Mouse (Mus musculus) cortical plate, adult 2 months (tissue): Measurements from ENCODE around the gene Fbxo44. TPM values are rescaled to one million over a fixed set of nuclear protein-coding genes. Genes with fewer than 3 reads are reported as not detected.
A peak's percentile ranks its signal among the peaks of the same experiment; 100 is the strongest.

Experiments
- H3K27ac ChIP-seq: fragments of 200-500 bp; 2 replicates; pipeline ENCODE4 v1.5.1; 2012; ENCODE audit warnings: low read length, control low read depth, inconsistent platforms; ENCODE audit not compliant: insufficient read depth
- H3K4me1 ChIP-seq: fragments of 200-500 bp; 2 replicates; pipeline ENCODE4 v1.6.1; 2011; ENCODE audit warnings: low read length; ENCODE audit not compliant: control insufficient read depth, insufficient read depth
- H3K4me3 ChIP-seq: fragments of 200-500 bp; 2 replicates; pipeline ENCODE4 v1.5.1; 2011; ENCODE audit warnings: mild to moderate bottlenecking, low read length, control low read depth; ENCODE audit not compliant: insufficient read depth
- CTCF ChIP-seq: fragments of 200-500 bp; IDR thresholded peaks from 2 replicates; pipeline ENCODE4 v1.5.1; 2011; ENCODE audit warnings: mild to moderate bottlenecking, control low read depth, low read length; ENCODE audit not compliant: insufficient read depth; ENCODE audit errors: extremely low read depth
- POLR2A ChIP-seq: fragments of 200-500 bp; IDR thresholded peaks from 2 replicates; pipeline ENCODE4 v1.6.1; 2011; ENCODE audit warnings: mild to moderate bottlenecking, low read length, control low read depth; ENCODE audit not compliant: insufficient read depth; ENCODE audit errors: extremely low read depth
- polyA plus RNA-seq: library from polyadenylated mRNA; depleted of rRNA; stranded (reverse); fragments of >200 nt; gene quantifications from 2 replicates; pipeline ENCODE4 v1.2.3, GENCODE M21; 2012

Gene Fbxo44
- polyA plus RNA-seq, 1 experiment, result 238 TPM

DNA sequence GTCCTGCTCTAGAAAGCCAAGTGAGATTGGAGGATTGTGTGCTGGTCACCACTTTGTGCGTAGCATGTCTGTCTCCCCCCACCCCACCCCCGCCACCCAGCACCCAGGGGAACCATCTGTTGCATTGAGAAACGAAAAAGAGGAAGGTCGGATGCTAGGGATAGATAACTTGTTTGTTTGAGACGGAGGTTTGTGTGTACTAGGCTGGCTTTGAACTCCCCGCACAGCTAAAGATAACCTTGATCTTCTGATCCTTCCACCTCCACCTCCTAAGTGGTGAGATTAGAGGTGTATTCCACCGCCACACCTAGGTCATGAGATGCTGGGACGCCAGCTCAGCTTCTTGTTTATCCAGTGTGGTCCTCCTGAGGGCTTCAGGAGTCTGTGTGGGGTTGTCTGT, 25.3 kb downstream of the Fbxo44 start:
- no peak overlapping the region for H3K27ac ChIP-seq
- TF ChIP-seq CTCF (no peak), POLR2A (no peak)
- no peaks in the 10 kb centered on the region for H3K4me1 ChIP-seq
- H3K4me3 ChIP-seq, result no peak overlapping the region

DNA sequence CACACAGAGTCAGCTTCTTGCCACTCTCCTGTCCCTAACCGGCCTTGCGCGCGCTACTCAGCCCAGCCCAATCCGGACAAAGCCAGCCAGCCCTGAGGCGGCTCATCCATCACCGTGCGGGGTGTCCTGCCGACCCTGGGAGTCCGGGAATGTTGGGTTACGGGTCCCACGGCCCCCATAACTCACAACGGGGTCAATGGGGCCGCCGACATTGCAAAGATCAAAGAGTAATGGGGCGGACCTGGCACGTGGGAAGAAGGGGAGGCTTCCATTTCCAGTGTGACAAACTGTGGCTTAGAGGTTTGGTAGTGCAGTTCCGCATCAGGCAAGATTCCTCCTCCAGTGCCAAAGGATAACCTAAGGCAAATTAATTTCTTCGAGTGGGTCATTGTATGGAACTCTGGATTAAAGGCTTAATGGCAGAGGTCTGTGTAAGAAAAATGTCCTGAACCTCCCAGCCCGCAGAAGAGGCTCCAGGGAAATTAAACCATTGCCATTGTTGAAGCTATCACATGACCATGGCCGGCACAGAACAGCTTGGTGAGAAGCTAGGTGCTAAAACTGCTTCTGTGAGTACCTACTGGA, 28.7 kb downstream of the Fbxo44 start:
- Histone ChIP-seq H3K4me3 (peak overlapping the region; percentile 31; the same call in 1 of the 2 replicates), H3K4me1 (no peaks in the 10 kb centered on the region), H3K27ac (no peak overlapping the region)
- TF ChIP-seq POLR2A, result no peak
- TF ChIP-seq CTCF, result no peak

DNA sequence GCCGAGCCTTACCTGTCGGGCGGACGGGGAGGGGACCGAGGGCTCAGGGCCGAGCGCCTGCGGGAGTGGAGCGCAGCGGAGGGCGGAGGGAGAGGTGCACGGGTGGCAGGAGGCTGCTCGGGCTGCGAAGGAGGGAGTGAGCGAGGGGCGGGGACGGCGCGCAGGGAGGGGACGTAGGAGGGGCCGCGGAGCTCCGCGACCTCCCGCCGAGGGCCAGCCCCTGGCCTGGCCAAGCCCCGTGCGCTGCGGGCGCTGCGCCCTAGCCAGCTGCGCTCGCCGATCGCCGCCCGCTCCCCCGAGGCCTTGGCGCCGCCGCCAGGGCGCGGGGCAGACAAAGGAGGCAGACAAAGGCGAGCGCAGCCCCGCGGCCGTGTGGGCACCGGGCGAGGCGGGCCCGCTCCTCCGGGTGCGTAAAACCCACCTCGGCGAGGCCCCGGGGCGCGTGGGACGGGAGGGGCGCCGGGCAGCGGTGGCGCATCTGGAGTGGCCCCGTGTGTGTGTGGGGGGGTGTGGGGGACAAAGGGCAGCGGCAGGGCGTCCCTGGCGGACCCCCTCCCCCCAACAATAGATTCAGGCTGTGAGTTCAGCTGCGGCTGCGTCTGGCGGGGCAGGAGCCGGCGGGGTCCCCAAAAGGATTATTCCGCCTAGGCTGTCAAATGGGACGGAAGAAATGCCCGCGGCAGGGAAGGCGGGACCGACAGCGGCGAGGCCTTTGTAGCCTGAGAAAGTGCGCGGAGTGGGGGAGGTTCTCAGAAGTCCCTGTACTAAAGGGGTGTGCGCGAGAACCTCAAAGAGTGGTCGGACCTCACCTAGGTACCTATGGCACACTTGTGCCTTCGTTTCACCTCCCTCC, 29.5 kb downstream of the Fbxo44 start, which contains the start of gene Draxin:
Draxin (minus strand) TSS at position 138 of the 853 bp plus-strand sequence.
- no peaks in the 10 kb centered on the region for H3K4me1 ChIP-seq
- H3K27ac ChIP-seq, result no peak within 1 kb of the TSS
- TF ChIP-seq POLR2A (no peak), CTCF (no peak)
- peak within 1 kb of the TSS; percentile 31 for H3K4me3 ChIP-seq

DNA sequence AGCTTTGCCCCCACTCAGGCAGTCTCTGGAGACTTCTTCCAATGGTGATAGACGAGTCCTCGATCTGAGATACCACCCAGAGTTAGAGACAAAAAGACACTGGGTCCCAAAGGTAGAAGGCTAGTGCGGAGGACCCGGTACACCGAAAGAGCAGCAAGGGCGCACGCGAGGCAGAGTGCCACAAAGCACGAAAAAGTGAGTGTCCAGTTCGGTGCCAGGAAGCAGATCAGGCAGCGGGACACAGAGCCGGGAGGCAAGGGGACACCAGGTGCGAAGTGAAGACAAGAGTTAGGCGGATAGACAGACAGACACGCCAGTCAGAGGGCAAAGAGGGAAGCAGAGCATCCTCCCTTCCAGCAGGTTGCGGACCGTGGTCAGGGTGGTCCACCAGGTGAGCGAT, 30.1 kb downstream of the Fbxo44 start, which contains the start of gene Mad2l2:
Mad2l2 (plus strand) TSS at position 252 of the 400 bp plus-strand sequence.
- Histone ChIP-seq H3K4me3 (peak within 1 kb of the TSS; percentile 31), H3K27ac (no peak within 1 kb of the TSS), H3K4me1 (no peaks in the 10 kb centered on the region)
- TF ChIP-seq CTCF, result no peak
- no peak for TF ChIP-seq POLR2A

DNA sequence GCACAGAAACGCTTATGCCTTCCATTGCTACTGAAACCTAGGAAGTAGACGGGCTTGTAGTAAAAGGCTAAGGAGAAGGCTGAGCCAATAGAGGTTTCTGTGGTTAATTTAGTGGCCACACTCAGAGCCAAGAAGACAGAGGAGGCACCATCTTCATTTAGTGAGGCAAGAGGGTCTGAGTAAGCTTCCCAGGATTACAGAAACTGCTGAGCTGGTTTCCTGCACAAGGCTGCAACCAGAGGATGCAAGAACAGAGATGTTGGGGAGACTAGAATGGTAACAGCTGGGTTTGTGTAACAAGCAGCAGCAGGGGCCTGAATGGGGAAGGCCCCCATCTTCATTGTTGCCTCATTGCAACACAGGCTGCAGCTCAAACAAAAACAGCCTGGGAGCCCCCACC, 31.6 kb downstream of the Fbxo44 start:
- TF ChIP-seq CTCF, result no peak
- TF ChIP-seq POLR2A, result no peak
- Histone ChIP-seq H3K4me3 (no peak overlapping the region), H3K27ac (no peak overlapping the region), H3K4me1 (no peaks in the 10 kb centered on the region)

DNA sequence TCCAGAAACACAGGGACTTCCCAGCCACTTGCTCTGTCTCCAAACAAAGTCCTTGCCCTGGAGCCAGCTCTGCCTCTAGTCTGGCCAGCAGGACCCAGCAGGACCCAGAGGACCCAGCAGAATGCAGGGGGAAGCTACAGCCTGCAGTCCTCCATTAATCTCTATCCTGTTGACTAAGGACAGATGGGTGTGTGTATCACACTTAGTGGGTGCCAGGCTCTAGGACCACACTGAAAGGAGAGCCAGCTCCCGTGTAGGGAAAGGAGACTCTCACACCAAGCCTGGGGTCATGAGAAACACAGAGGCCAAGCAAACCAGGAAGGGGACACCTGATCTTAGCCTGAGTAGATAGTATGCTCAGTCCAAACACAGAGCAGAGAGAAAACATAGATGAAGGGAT, 32.0 kb downstream of the Fbxo44 start:
- Histone ChIP-seq H3K27ac (no peak overlapping the region), H3K4me1 (no peaks in the 10 kb centered on the region), H3K4me3 (no peak overlapping the region)
- TF ChIP-seq POLR2A (no peak), CTCF (no peak)

DNA sequence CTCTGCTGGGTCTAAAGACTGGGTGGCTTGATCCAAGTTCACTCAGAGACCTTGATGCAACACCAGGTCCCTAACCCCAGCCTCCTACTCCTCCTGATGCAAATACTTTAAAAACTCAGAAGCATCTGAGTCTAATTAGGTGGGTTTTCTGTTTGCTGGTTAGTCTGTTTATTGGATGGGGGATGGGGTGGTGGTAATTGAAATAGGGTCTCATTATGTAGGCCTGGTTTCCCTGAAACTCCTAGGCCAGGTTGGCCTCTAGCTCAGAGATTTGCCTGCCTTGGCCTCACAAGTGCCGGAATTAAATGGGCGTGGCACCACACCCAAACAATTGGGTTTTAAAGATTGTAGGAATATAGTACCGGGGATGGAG, 37.6 kb downstream of the Fbxo44 start:
- TF ChIP-seq CTCF (no peak), POLR2A (no peak)
- H3K4me3 ChIP-seq, result no peak overlapping the region
- H3K4me1 ChIP-seq, result no peaks in the 10 kb centered on the region
- H3K27ac ChIP-seq, result no peak overlapping the region

DNA sequence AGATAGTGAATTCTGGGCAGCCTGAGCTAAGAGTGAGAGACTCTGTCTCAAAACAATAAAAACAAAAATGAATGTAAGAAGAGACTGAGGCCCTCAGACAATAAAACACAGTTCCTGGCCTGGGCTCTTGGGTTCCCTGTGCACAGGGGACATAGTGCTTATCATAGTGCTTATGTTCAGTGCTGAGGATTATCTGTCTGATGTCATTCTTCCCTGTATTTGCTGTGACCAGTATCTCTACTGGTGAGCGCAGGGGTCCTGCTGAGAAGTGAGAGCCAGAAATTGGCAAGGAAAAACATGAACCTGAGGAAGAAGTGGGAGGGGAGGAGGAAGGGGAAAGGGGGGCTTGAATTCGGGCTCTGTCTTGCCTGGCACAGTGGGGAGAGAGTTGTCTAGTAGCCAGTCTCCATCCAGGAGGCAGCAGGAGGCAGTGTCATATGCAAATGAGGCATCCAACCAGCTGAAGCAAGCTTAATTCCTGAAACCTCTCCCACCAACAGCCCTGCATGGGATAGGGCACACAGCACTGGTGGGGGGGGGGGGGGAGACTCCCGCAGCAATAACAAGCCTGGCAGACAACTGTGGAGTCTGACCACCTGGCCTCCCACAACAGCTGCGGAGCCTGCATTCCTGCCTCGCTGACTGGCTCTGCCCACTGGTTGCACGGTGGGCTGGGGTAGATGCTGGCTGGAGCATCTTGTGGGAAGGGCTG, 38.1 kb downstream of the Fbxo44 start:
- no peak for TF ChIP-seq CTCF
- no peak for TF ChIP-seq POLR2A
- H3K4me3 ChIP-seq, result no peak overlapping the region
- no peak overlapping the region for H3K27ac ChIP-seq
- H3K4me1 ChIP-seq, result no peaks in the 10 kb centered on the region

DNA sequence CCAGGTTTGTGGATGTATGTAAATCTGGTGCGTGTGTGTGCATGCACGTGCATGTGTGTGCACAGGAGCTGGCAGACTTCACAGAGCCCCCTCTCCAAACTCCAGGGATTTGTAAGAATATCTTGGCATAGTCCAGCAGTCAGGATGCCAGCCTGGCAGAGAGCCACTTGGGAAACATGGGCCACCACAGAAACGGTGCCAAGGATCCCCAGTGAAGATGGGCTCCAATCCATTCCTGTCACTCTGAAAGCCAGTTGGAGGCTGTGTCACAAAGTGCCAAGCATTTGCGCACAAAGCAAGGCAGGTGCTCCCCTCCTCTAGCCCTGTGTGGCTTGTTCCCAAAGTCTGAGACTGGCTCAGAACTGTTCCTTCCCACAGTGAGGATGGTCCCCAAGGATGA, 38.9 kb downstream of the Fbxo44 start:
- Histone ChIP-seq H3K4me3 (no peak overlapping the region), H3K27ac (no peak overlapping the region), H3K4me1 (no peaks in the 10 kb centered on the region)
- TF ChIP-seq CTCF (no peak), POLR2A (no peak)
